ENCODE assay signal across 16 mouse cellular contexts in the genomic region with DNA sequence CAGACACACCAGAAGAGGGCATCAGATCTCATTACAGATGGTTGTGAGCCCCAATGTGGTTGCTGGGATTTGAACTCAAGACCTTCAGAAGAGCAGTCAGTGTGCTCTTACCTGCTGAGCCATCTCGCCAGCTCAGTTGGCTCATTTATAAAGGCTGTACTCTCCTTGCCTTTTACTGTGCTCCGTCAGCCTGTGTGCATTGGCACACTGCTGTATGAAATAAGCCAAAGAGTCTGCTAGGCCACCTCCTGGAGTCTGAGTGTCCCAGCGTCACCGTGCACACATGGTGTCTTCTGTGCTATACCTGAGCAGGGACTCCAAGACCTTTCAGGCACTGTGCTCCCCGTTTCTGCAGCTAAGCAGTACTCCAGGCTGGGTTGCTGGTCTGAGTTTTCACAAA. TPM values are rescaled to one million over a fixed set of nuclear protein-coding genes. Genes with fewer than 3 reads are reported as not detected.
DNase-seq lines count a peak whose midpoint lies in the region; ATAC-seq and TF ChIP-seq lines count a peak whose summit lies in the region.
"Had no signal": no experiment of that assay in that cellular context is flagged by ENCODE, and none has a peak within 500 bp of the region (broad histone marks: within the 10 kb centered on the region; RNA-seq: fewer than 3 reads in every experiment).

No protein-coding gene starts in this region.

- H3K36me3 ChIP-seq in hindbrain, embryonic 11.5 days (ENCODE audit: control insufficient read depth, insufficient read depth, low read length), result no peaks in the 10 kb centered on the region
- H3K36me3 ChIP-seq in midbrain, embryonic 15.5 days (replicated peaks), result no peaks in the 10 kb centered on the region
- H3K36me3 ChIP-seq: embryonic facial prominence, embryonic 13.5 days; intestine, embryonic 15.5 days; liver, embryonic 15.5 days had no signal

- no peak overlapping the region for H3K4me3 ChIP-seq in gastrocnemius, adult 2 months
- H3K4me3 ChIP-seq in cerebellum, adult 2 months (replicated peaks; ENCODE audit: insufficient read depth, low read depth, low read length), result no peak overlapping the region
- no peak overlapping the region for H3K4me3 ChIP-seq in hindbrain, embryonic 11.5 days (ENCODE audit: low read depth, low read length)
- no peak overlapping the region for H3K4me3 ChIP-seq in midbrain, embryonic 15.5 days
- H3K4me3 ChIP-seq: embryonic facial prominence, embryonic 13.5 days; intestine, embryonic 15.5 days; limb, embryonic 10.5 days; liver, embryonic 15.5 days had no signal

- H3K9ac ChIP-seq in hindbrain, embryonic 11.5 days (ENCODE audit: low read depth, low read length), result no peak overlapping the region
- no peak overlapping the region for H3K9ac ChIP-seq in midbrain, embryonic 15.5 days
- H3K9ac ChIP-seq: embryonic facial prominence, embryonic 13.5 days; intestine, embryonic 15.5 days; liver, embryonic 15.5 days had no signal

- H3K9me3 ChIP-seq in hindbrain, embryonic 11.5 days (ENCODE audit: control insufficient read depth, low read length), result no peaks in the 10 kb centered on the region
- no peaks in the 10 kb centered on the region for H3K9me3 ChIP-seq in midbrain, embryonic 15.5 days
- H3K9me3 ChIP-seq: embryonic facial prominence, embryonic 13.5 days; G1E; intestine, embryonic 15.5 days; limb, embryonic 10.5 days; liver, embryonic 15.5 days had no signal

- no peak for TF ChIP-seq CTCF in gastrocnemius, adult 2 months (IDR thresholded peaks at IDR 0.05)
- TF ChIP-seq CTCF in cerebellum, adult 2 months (IDR thresholded peaks at IDR 0.05; ENCODE audit: borderline replicate concordance, insufficient read depth, low read depth, low read length), result peak; percentile 20; the same call in 1 of the 2 replicates

- TF ChIP-seq POLR2A in cerebellum, adult 2 months (IDR thresholded peaks at IDR 0.05; ENCODE audit: borderline replicate concordance, insufficient read depth, low read length), result no peak

- H3K4me2 ChIP-seq in hindbrain, embryonic 11.5 days (replicated peaks; ENCODE audit: low read depth, low read length), result no peak overlapping the region
- H3K4me2 ChIP-seq in midbrain, embryonic 15.5 days, result no peak overlapping the region
- H3K4me2 ChIP-seq: embryonic facial prominence, embryonic 13.5 days; intestine, embryonic 15.5 days; liver, embryonic 15.5 days had no signal

- intact Hi-C loops in gastrocnemius, adult 2 months (cut with DNase I), result loop anchor here (5.0 kb wide), 2 partner anchors 32 to 38 kb away; no protein-coding TSS in a partner anchor
- intact Hi-C loops in gastrocnemius, postnatal 14 days (cut with DNase I; ENCODE audit: low total_unique reads), result no loop called here

- no peak for DNase-seq in gastrocnemius, adult 2 months
- DNase-seq in gastrocnemius, postnatal 14 days, result no peak
- peak; percentile 58 to 81 for DNase-seq in cerebellum, adult 2 months
- DNase-seq in hindbrain, embryonic 11.5 days (ENCODE audit: low spot score), result no peak
- DNase-seq in yolk sac, embryonic 10.5 days (ENCODE audit: low spot score), result no peak
- no peak for DNase-seq in urinary bladder, postnatal 4 days (ENCODE audit: low spot score in 2 of 2)
- no peak for DNase-seq in left cerebral cortex, adult 8-10 months (ENCODE audit: low spot score in 2 of 2)
- DNase-seq: adrenal gland, postnatal 36 days; kidney, postnatal 10 days; layer of hippocampus, adult 9-11 months had no signal

- 8% methylated on average over 5 of the region's 5 CpGs for WGBS in cerebellum, adult 2 months
- WGBS in hindbrain, embryonic 11.5 days, result 74% methylated on average over 5 of the region's 5 CpGs
- 67% methylated on average over 5 of the region's 5 CpGs for WGBS in midbrain, embryonic 15.5 days

- no peaks in the 10 kb centered on the region for H3K27me3 ChIP-seq in cerebellum, adult 2 months (ENCODE audit: control insufficient read depth, insufficient read depth, low read length)
- no peaks in the 10 kb centered on the region for H3K27me3 ChIP-seq in hindbrain, embryonic 11.5 days (ENCODE audit: control insufficient read depth, insufficient read depth, low read length)
- no peaks in the 10 kb centered on the region for H3K27me3 ChIP-seq in midbrain, embryonic 15.5 days (replicated peaks)
- H3K27me3 ChIP-seq: embryonic facial prominence, embryonic 13.5 days; intestine, embryonic 15.5 days had no signal

- ATAC-seq in hindbrain, embryonic 11.5 days (ENCODE audit: low FRiP score), result no peak
- no peak for ATAC-seq in midbrain, embryonic 15.5 days (replicated peaks)
- ATAC-seq: intestine, embryonic 15.5 days had no signal

- H3K4me1 ChIP-seq in cerebellum, adult 2 months (ENCODE audit: control insufficient read depth, insufficient read depth, low read length), result peaks cover 31% of the 10 kb centered on the region
- H3K4me1 ChIP-seq in hindbrain, embryonic 11.5 days (replicated peaks; ENCODE audit: control insufficient read depth, insufficient read depth, low read length), result peaks cover 18% of the 10 kb centered on the region
- peaks cover 59% of the 10 kb centered on the region for H3K4me1 ChIP-seq in midbrain, embryonic 15.5 days

- H3K27ac ChIP-seq in gastrocnemius, adult 2 months, result peak overlapping the region; percentile 92
- no peak overlapping the region for H3K27ac ChIP-seq in cerebellum, adult 2 months (ENCODE audit: insufficient read depth, low read length)
- H3K27ac ChIP-seq in hindbrain, embryonic 11.5 days (ENCODE audit: low read depth, low read length), result peak overlapping the region; percentile 70
- H3K27ac ChIP-seq in midbrain, embryonic 15.5 days, result peak overlapping the region; percentile 77; the same call in 1 of the 2 replicates
- H3K27ac ChIP-seq: embryonic facial prominence, embryonic 13.5 days; intestine, embryonic 15.5 days; limb, embryonic 10.5 days; liver, embryonic 15.5 days had no signal

RNA-seq across cellular contexts. Expression of a gene that starts 40.8 kb away (rescaled TPM):
- 10 to 100 TPM; 60.2 to 66.1 TPM for total RNA-seq in gastrocnemius, adult 2 months (2021)
- total RNA-seq in gastrocnemius, postnatal 14 days (2021), result 10 to 100 TPM; 45.6 to 52.0 TPM
- polyA plus RNA-seq in cerebellum, adult 2 months (2012; rRNA removed), result 67.3 and 68.7 TPM in 2 replicates
- polyA plus RNA-seq in hindbrain, embryonic 11.5 days (2014; fragmentation: Nextera tagmentation; extraction: Ambion mirVana), result 61.1 and 61.7 TPM in 2 replicates
- polyA plus RNA-seq in midbrain, embryonic 15.5 days (2015; fragmentation: Nextera tagmentation; extraction: Ambion mirVana), result 63.5 and 68.6 TPM in 2 replicates
- total RNA-seq in left cerebral cortex, adult 8-10 months (2022), result 100 to 1,000 TPM; 116 to 158 (median 148) TPM

RNA-seq across cellular contexts. Expression of a gene that starts 41.1 kb away (rescaled TPM):
- total RNA-seq in gastrocnemius, adult 2 months (2021), result 10 to 100 TPM; 17.7 to 18.1 TPM
- total RNA-seq in gastrocnemius, postnatal 14 days (2021), result 10 to 100 TPM; 13.3 to 13.8 TPM
- 104 and 114 TPM in 2 replicates for polyA plus RNA-seq in cerebellum, adult 2 months (2012; rRNA removed)
- 75.6 and 93.4 TPM in 2 replicates for polyA plus RNA-seq in hindbrain, embryonic 11.5 days (2014; fragmentation: Nextera tagmentation; extraction: Ambion mirVana)
- 115 and 127 TPM in 2 replicates for polyA plus RNA-seq in midbrain, embryonic 15.5 days (2015; fragmentation: Nextera tagmentation; extraction: Ambion mirVana)
- total RNA-seq in left cerebral cortex, adult 8-10 months (2022), result 100 to 1,000 TPM; 104 to 116 (median 112) TPM

Comparison
In these comparisons a context has a peak if more than half of its experiments do, and no peak if none do; other contexts are left out.
1. DNase-seq: peak in cerebellum, adult 2 months (2 of 2); none in gastrocnemius, adult 2 months (single experiment), gastrocnemius, postnatal 14 days (single experiment), hindbrain, embryonic 11.5 days (single experiment), yolk sac, embryonic 10.5 days (single experiment), urinary bladder, postnatal 4 days (0 of 2) and left cerebral cortex, adult 8-10 months (0 of 2).
2. RNA of a gene that starts 41.1 kb away (total RNA-seq): 104 to 116 TPM in left cerebral cortex, adult 8-10 months; 17.7 to 18.1 TPM in gastrocnemius, adult 2 months and 13.3 to 13.8 TPM in gastrocnemius, postnatal 14 days; every median in the first group is over 4 times any median in the second.